Comparison of ENCODE assay signal across 9 mouse cellular contexts in genomic region chr10:24621572-24621971, GRCm38 (mm10). TPM values are rescaled to one million over a fixed set of nuclear protein-coding genes. Genes with fewer than 3 reads are reported as not detected.
A peak's percentile ranks its signal among the peaks of the same experiment; 100 is the strongest.
DNase-seq lines count a peak whose midpoint lies in the region; ATAC-seq and TF ChIP-seq lines count a peak whose summit lies in the region.
"Had no signal": no experiment of that assay in that cellular context is flagged by ENCODE, and none has a peak within 500 bp of the region (broad histone marks: within the 10 kb centered on the region; RNA-seq: fewer than 3 reads in every experiment).

No protein-coding gene starts in this region.

- peak; percentile 70 for TF ChIP-seq CTCF in forebrain, postnatal 0 days (IDR thresholded peaks at IDR 0.05; ENCODE audit: low read depth)
- peak; percentile 88; the same call in 1 of the 2 replicates for TF ChIP-seq CTCF in testis, adult 2 months (IDR thresholded peaks at IDR 0.05; ENCODE audit: control insufficient read depth, insufficient read depth, insufficient replicate concordance, low read depth, low read length)
- TF ChIP-seq CTCF in spleen, adult 2 months (IDR thresholded peaks at IDR 0.05; ENCODE audit: extremely low read depth, insufficient read depth, insufficient read length, insufficient replicate concordance): peak; percentile 79; the same call in 1 of the 2 replicates

- no peaks in the 10 kb centered on the region for H3K36me3 ChIP-seq in forebrain, postnatal 0 days (ENCODE audit: insufficient read depth)
- no peaks in the 10 kb centered on the region for H3K36me3 ChIP-seq in forebrain, embryonic 15.5 days
- H3K36me3 ChIP-seq in testis, adult 2 months (ENCODE audit: control insufficient read depth, insufficient read depth, low read length): no peaks in the 10 kb centered on the region
- H3K36me3 ChIP-seq in spleen, adult 2 months (ENCODE audit: control insufficient read depth, insufficient read depth, low read length): no peaks in the 10 kb centered on the region
- H3K36me3 ChIP-seq: limb, embryonic 13.5 days had no signal

- no peak overlapping the region for H3K4me3 ChIP-seq in forebrain, postnatal 0 days (ENCODE audit: low read depth, low read length)
- no peak overlapping the region for H3K4me3 ChIP-seq in forebrain, embryonic 15.5 days
- H3K4me3 ChIP-seq in testis, adult 2 months (ENCODE audit: control insufficient read depth, low read depth, low read length): no peak overlapping the region
- H3K4me3 ChIP-seq in spleen, adult 2 months (ENCODE audit: extremely low read depth, insufficient read depth, insufficient read length): no peak overlapping the region
- H3K4me3 ChIP-seq: limb, embryonic 13.5 days had no signal

- DNase-seq in forebrain, postnatal 0 days: peak; percentile 35
- DNase-seq in testis, postnatal 14 days (ENCODE audit: low spot score): no peak
- peak; percentile 43 to 50 for DNase-seq in cerebellum, postnatal 4 days (ENCODE audit: low spot score in 2 of 2)
- peak; percentile 80 for DNase-seq in heart, postnatal 4 days
- peak; percentile 67 for DNase-seq in lung, postnatal 10 days
- DNase-seq in spleen, adult 2 months (ENCODE audit: low read depth in 1 of 2, low spot score in 2 of 2): peak in 1 of 2 experiments; percentile 46

- H3K27me3 ChIP-seq in forebrain, postnatal 0 days (ENCODE audit: insufficient read depth, low read length): no peaks in the 10 kb centered on the region
- no peaks in the 10 kb centered on the region for H3K27me3 ChIP-seq in forebrain, embryonic 15.5 days
- H3K27me3 ChIP-seq in testis, adult 2 months (ENCODE audit: control insufficient read depth, insufficient read depth, low read length): no peaks in the 10 kb centered on the region
- no peaks in the 10 kb centered on the region for H3K27me3 ChIP-seq in spleen, adult 2 months (ENCODE audit: control insufficient read depth, insufficient read depth, low read length)
- H3K27me3 ChIP-seq: limb, embryonic 13.5 days had no signal

- no peak overlapping the region for H3K4me2 ChIP-seq in forebrain, postnatal 0 days (ENCODE audit: low read depth)
- H3K4me2 ChIP-seq in forebrain, embryonic 15.5 days (replicated peaks): no peak overlapping the region
- H3K4me2 ChIP-seq: limb, embryonic 13.5 days had no signal

- H3K27ac ChIP-seq in forebrain, postnatal 0 days (ENCODE audit: low read depth, low read length): no peak overlapping the region
- H3K27ac ChIP-seq in forebrain, embryonic 15.5 days (replicated peaks): no peak overlapping the region
- no peak overlapping the region for H3K27ac ChIP-seq in testis, adult 2 months (ENCODE audit: control insufficient read depth, insufficient read depth, low read depth, low read length)
- no peak overlapping the region for H3K27ac ChIP-seq in spleen, adult 2 months (ENCODE audit: insufficient read depth, low read length)
- H3K27ac ChIP-seq: limb, embryonic 13.5 days had no signal

- H3K9ac ChIP-seq in forebrain, postnatal 0 days: no peak overlapping the region
- H3K9ac ChIP-seq in forebrain, embryonic 15.5 days (replicated peaks): no peak overlapping the region
- H3K9ac ChIP-seq: limb, embryonic 13.5 days had no signal

- no peaks in the 10 kb centered on the region for H3K9me3 ChIP-seq in forebrain, postnatal 0 days (ENCODE audit: low read length)
- no peaks in the 10 kb centered on the region for H3K9me3 ChIP-seq in forebrain, embryonic 15.5 days
- H3K9me3 ChIP-seq: limb, embryonic 13.5 days had no signal

- TF ChIP-seq POLR2A in testis, adult 2 months (IDR thresholded peaks at IDR 0.05; ENCODE audit: control insufficient read depth, low read depth, low read length): no peak
- TF ChIP-seq POLR2A in spleen, adult 2 months (IDR thresholded peaks at IDR 0.05; ENCODE audit: low read depth, low read length): no peak

- no peak for ATAC-seq in forebrain, postnatal 0 days
- ATAC-seq in forebrain, embryonic 15.5 days (replicated peaks): no peak

- no peaks in the 10 kb centered on the region for H3K4me1 ChIP-seq in forebrain, postnatal 0 days (ENCODE audit: insufficient read depth)
- H3K4me1 ChIP-seq in forebrain, embryonic 15.5 days: no peaks in the 10 kb centered on the region
- no peaks in the 10 kb centered on the region; the same call in 1 of the 2 replicates for H3K4me1 ChIP-seq in testis, adult 2 months (ENCODE audit: control insufficient read depth, insufficient read depth, low read length)
- H3K4me1 ChIP-seq in spleen, adult 2 months (ENCODE audit: control insufficient read depth, insufficient read depth, insufficient read length): no peaks in the 10 kb centered on the region
- H3K4me1 ChIP-seq: limb, embryonic 13.5 days had no signal

- WGBS in forebrain, postnatal 0 days: 42% methylated on average over 9 of the region's 9 CpGs
- 46% methylated on average over 9 of the region's 9 CpGs for WGBS in forebrain, embryonic 15.5 days
- WGBS in spleen, adult 2 months: 16% methylated on average over 9 of the region's 9 CpGs

RNA-seq across cellular contexts. Expression of gene Ccn2, which starts 26.3 kb away (rescaled TPM):
- total RNA-seq in forebrain, postnatal 0 days (2014; rRNA removed): 13.7 and 18.6 TPM in 2 replicates
- 2.9 and 4.4 TPM in 2 replicates for polyA plus RNA-seq in forebrain, postnatal 0 days (2015; fragmentation: Nextera tagmentation; extraction: Ambion mirVana)
- polyA plus RNA-seq in forebrain, embryonic 15.5 days (2015; fragmentation: Nextera tagmentation; extraction: Ambion mirVana): 2.3 and 2.4 TPM in 2 replicates
- polyA plus RNA-seq in testis, adult 2 months (2012; rRNA removed): 26.7 and 32.8 TPM in 2 replicates
- total RNA-seq in heart, postnatal 4 days (2021): 100 to 1,000 TPM; 160 to 233 TPM
- polyA plus RNA-seq in spleen, adult 2 months (2012; rRNA removed): 108 TPM in 2 replicates
